Mouse (Mus musculus): ENCODE results near the gene Il17ra. TPM values are rescaled to one million over a fixed set of nuclear protein-coding genes. Genes with fewer than 3 reads are reported as not detected.

Gene Il17ra
- polyA plus RNA-seq, 2 experiments = 3.6 to 6.0 TPM

DNA sequence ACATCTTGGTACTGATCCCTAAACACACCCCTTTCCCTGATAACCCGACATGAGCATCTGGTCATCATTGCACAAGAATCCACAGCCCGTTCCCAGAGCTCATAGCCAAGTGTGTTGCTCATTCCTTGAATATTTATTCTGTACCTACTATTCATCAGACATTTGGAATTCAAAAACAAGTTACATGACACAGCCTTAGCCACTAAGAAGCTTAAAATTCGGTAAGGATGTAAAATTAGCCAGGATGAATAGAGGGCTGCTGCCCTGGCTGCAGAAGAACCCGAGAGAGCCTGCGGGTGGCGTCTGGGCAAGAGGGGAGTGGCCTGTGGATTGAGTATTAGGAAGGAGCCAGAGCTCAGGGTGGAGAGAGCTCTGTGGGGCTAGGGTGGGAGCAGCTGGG, 19.7 kb downstream of the Il17ra start:
- no peak overlapping the region for H3K4me2 ChIP-seq (ENCODE audit: low read depth)
- no peak overlapping the region for H3K9ac ChIP-seq (replicated peaks)
- H3K27ac ChIP-seq = no peak overlapping the region
- H3K4me1 ChIP-seq (replicated peaks; ENCODE audit: control insufficient read depth in 2 of 2, insufficient read depth in 2 of 2, low read length in 1 of 2) = peaks cover 0 to 3% of the 10 kb centered on the region in 2 experiments; a peak in 2 of 4 replicates
- H3K9me3 ChIP-seq (ENCODE audit: control insufficient read depth, low read length) = no peaks in the 10 kb centered on the region
- no peak overlapping the region for H3K4me3 ChIP-seq (ENCODE audit: insufficient read depth in 1 of 2, low read depth in 2 of 2, low read length in 2 of 2)
- no peak for DNase-seq (ENCODE audit: low read depth in 3 of 3, low spot score in 3 of 3)
- 50% methylated on average over 6 of the region's 6 CpGs for WGBS (ENCODE audit: insufficient replicate concordance)
- TF ChIP-seq EP300 (IDR thresholded peaks at IDR 0.05; ENCODE audit: low read depth) (no peak), CTCF (IDR thresholded peaks at IDR 0.05; ENCODE audit: low read depth) (no peak)
- ATAC-seq (ENCODE audit: insufficient read depth) = no peak
- H3K36me3 ChIP-seq (replicated peaks; ENCODE audit: control insufficient read depth, insufficient read depth, low read depth) = peaks cover 6% of the 10 kb centered on the region
- H3K27me3 ChIP-seq (ENCODE audit: control insufficient read depth, insufficient read depth, low read length) = no peaks in the 10 kb centered on the region

DNA sequence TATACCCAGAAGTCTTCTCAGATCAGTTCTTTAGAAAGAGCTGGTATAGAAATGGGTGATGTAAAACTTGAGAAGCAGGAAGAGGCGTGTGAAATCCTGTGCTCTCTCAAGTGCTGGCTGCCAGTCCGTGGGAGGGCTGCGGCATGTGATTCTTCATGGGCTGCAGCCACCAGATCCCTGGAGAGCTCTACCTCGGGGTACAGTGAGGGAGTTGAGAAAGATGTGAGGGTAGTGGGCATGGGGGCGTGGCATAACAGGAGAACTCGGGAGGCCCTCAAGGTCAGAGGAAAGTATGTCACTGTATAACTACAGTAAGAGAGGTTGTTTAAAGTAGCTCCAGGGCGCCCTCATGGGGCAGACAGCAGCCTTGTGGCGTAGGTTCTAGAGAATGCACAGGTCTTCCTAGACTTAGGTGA, 20.2 kb downstream of the Il17ra start:
- 40% methylated on average over 8 of the region's 8 CpGs for WGBS (ENCODE audit: insufficient replicate concordance)
- H3K9ac ChIP-seq (replicated peaks) = no peak overlapping the region
- no peak overlapping the region for H3K4me3 ChIP-seq (ENCODE audit: insufficient read depth in 1 of 2, low read depth in 2 of 2, low read length in 2 of 2)
- H3K27me3 ChIP-seq (ENCODE audit: control insufficient read depth, insufficient read depth, low read length) = no peaks in the 10 kb centered on the region
- peaks cover 0 to 3% of the 10 kb centered on the region in 2 experiments; a peak in 2 of 4 replicates for H3K4me1 ChIP-seq (replicated peaks; ENCODE audit: control insufficient read depth in 2 of 2, insufficient read depth in 2 of 2, low read length in 1 of 2)
- ATAC-seq (ENCODE audit: insufficient read depth) (no peak), DNase-seq (ENCODE audit: low read depth in 3 of 3, low spot score in 3 of 3) (no peak)
- peaks cover 2% of the 10 kb centered on the region for H3K36me3 ChIP-seq (replicated peaks; ENCODE audit: control insufficient read depth, insufficient read depth, low read depth)
- no peak overlapping the region for H3K27ac ChIP-seq
- no peak overlapping the region for H3K4me2 ChIP-seq (ENCODE audit: low read depth)
- no peaks in the 10 kb centered on the region for H3K9me3 ChIP-seq (ENCODE audit: control insufficient read depth, low read length)
- peak; percentile 66 for TF ChIP-seq CTCF (IDR thresholded peaks at IDR 0.05; ENCODE audit: low read depth)
- no peak for TF ChIP-seq EP300 (IDR thresholded peaks at IDR 0.05; ENCODE audit: low read depth)

DNA sequence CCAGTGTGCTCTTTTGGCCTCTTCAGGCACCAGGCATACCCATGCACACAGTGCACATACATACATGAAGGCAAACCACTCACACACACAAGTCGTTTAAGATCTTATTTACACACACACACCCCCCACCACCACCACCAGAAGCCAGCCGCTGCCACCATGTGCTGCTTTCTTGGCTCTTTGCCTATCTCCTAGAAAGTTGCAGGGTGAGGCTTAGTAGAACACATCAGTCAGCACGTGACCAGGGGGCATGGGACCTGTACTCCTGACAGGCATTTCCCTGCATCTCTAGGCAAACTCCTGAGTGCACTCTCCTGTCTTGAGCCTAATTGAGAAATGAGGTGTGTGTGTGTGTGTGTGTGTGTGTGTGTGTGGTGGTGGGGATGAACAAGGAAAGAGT, 22.0 kb downstream of the Il17ra start:
- Histone ChIP-seq H3K9ac (replicated peaks) (no peak overlapping the region), H3K9me3 (ENCODE audit: control insufficient read depth, low read length) (no peaks in the 10 kb centered on the region), H3K27ac (no peak overlapping the region), H3K4me2 (ENCODE audit: low read depth) (no peak overlapping the region), H3K27me3 (ENCODE audit: control insufficient read depth, insufficient read depth, low read length) (no peaks in the 10 kb centered on the region; the same call in 1 of the 2 replicates), H3K4me1 (replicated peaks; ENCODE audit: control insufficient read depth in 2 of 2, insufficient read depth in 2 of 2, low read length in 1 of 2) (no peaks in the 10 kb centered on the region; a peak in 1 of 4 replicates), H3K36me3 (replicated peaks; ENCODE audit: control insufficient read depth, insufficient read depth, low read depth) (no peaks in the 10 kb centered on the region; the same call in none of the 2 replicates), H3K4me3 (ENCODE audit: insufficient read depth in 1 of 2, low read depth in 2 of 2, low read length in 2 of 2) (no peak overlapping the region)
- ATAC-seq (ENCODE audit: insufficient read depth) (peak; percentile 27; the same call in 1 of the 2 replicates), DNase-seq (ENCODE audit: low read depth in 3 of 3, low spot score in 3 of 3) (no peak)
- 12% methylated on average over 3 of the region's 3 CpGs for WGBS (ENCODE audit: insufficient replicate concordance)
- TF ChIP-seq EP300 (IDR thresholded peaks at IDR 0.05; ENCODE audit: low read depth) (peak; percentile 27; the same call in 1 of the 2 replicates), CTCF (IDR thresholded peaks at IDR 0.05; ENCODE audit: low read depth) (no peak)

DNA sequence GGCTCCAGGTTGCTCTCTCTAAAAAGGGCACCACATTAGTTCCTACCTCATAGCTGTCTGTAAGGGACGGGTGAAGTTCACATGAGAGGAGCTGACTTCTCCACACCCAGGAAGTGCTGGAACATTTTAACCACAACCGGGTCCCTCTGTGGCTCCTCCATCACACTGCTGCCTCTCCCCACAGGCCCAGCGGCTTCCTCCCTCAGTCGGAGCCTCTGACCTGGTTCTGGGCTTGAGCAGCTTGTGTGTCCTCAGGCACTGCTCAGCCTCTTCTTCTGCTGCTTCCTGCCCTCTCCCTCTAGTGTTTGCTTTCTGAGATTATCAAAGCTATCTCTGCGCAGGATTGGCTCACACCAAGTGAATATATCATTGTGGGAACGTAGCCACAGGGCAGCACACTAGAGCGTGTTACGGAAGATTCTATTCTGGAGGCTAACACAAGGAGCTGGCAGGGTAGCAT, 23.0 kb downstream of the Il17ra start:
- ATAC-seq (ENCODE audit: insufficient read depth) (no peak), DNase-seq (ENCODE audit: low read depth in 3 of 3, low spot score in 3 of 3) (no peak)
- Histone ChIP-seq H3K27ac (no peak overlapping the region), H3K9ac (replicated peaks) (no peak overlapping the region), H3K4me1 (replicated peaks; ENCODE audit: control insufficient read depth in 2 of 2, insufficient read depth in 2 of 2, low read length in 1 of 2) (no peaks in the 10 kb centered on the region; a peak in 1 of 4 replicates), H3K27me3 (ENCODE audit: control insufficient read depth, insufficient read depth, low read length) (peaks cover 2% of the 10 kb centered on the region), H3K4me2 (ENCODE audit: low read depth) (no peak overlapping the region), H3K4me3 (ENCODE audit: insufficient read depth in 1 of 2, low read depth in 2 of 2, low read length in 2 of 2) (no peak overlapping the region), H3K36me3 (replicated peaks; ENCODE audit: control insufficient read depth, insufficient read depth, low read depth) (no peaks in the 10 kb centered on the region; the same call in none of the 2 replicates), H3K9me3 (ENCODE audit: control insufficient read depth, low read length) (no peaks in the 10 kb centered on the region)
- WGBS (ENCODE audit: insufficient replicate concordance) = 33% methylated on average over 8 of the region's 8 CpGs
- TF ChIP-seq EP300 (IDR thresholded peaks at IDR 0.05; ENCODE audit: low read depth) (no peak), CTCF (IDR thresholded peaks at IDR 0.05; ENCODE audit: low read depth) (peak; percentile 11; the same call in 1 of the 2 replicates)

DNA sequence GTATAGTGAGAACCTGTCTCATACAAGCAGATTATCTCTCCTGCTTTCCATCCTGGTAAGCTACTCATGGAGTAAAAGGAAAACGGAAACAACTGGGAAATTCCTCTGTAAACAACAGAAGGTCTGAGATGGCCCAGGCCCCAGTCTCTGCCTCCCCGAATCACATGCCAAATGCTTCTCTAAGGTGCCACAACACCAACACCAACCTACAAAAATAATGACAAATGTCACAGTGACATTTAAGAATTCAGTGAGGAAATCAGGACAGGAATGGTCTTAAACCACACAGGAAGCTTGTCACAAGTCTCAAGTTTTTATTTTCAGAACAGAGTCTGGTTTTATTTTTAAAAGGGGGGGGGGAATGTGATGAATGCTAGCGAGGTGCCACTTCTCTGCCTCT, 25.6 kb downstream of the Il17ra start:
- WGBS (ENCODE audit: insufficient replicate concordance) = 38% methylated on average over 3 of the region's 3 CpGs
- TF ChIP-seq EP300 (IDR thresholded peaks at IDR 0.05; ENCODE audit: low read depth) (no peak), CTCF (IDR thresholded peaks at IDR 0.05; ENCODE audit: low read depth) (no peak)
- no peak for DNase-seq (ENCODE audit: low read depth in 3 of 3, low spot score in 3 of 3)
- Histone ChIP-seq H3K9ac (replicated peaks) (no peak overlapping the region), H3K27me3 (ENCODE audit: control insufficient read depth, insufficient read depth, low read length) (peaks cover 27% of the 10 kb centered on the region), H3K4me3 (ENCODE audit: insufficient read depth in 1 of 2, low read depth in 2 of 2, low read length in 2 of 2) (no peak overlapping the region), H3K36me3 (replicated peaks; ENCODE audit: control insufficient read depth, insufficient read depth, low read depth) (no peaks in the 10 kb centered on the region), H3K9me3 (ENCODE audit: control insufficient read depth, low read length) (no peaks in the 10 kb centered on the region), H3K4me2 (ENCODE audit: low read depth) (no peak overlapping the region), H3K27ac (no peak overlapping the region), H3K4me1 (replicated peaks; ENCODE audit: control insufficient read depth in 2 of 2, insufficient read depth in 2 of 2, low read length in 1 of 2) (no peaks in the 10 kb centered on the region; a peak in 1 of 4 replicates)
- ATAC-seq (ENCODE audit: insufficient read depth) = no peak
